Mouse (Mus musculus) inflammation-experienced regulatory T-cells, adult 6 months (primary cell): ENCODE data around the gene Fam78a. TPM values are rescaled to one million over a fixed set of nuclear protein-coding genes. Genes with fewer than 3 reads are reported as not detected.

Experiments used
- ATAC-seq: one replicate; pipeline ENCODE4 v1.8.0; 2017
- polyA plus RNA-seq, 3 experiments: library from polyadenylated mRNA; unstranded; fragments of 100-300 nt; shearing (Covaris generic); gene quantifications; one replicate each; pipeline ENCODE4 v1.2.1; 2017

Gene Fam78a
- 10 to 100 TPM; 21.3 to 26.7 (median 22.5) TPM for polyA plus RNA-seq

DNA sequence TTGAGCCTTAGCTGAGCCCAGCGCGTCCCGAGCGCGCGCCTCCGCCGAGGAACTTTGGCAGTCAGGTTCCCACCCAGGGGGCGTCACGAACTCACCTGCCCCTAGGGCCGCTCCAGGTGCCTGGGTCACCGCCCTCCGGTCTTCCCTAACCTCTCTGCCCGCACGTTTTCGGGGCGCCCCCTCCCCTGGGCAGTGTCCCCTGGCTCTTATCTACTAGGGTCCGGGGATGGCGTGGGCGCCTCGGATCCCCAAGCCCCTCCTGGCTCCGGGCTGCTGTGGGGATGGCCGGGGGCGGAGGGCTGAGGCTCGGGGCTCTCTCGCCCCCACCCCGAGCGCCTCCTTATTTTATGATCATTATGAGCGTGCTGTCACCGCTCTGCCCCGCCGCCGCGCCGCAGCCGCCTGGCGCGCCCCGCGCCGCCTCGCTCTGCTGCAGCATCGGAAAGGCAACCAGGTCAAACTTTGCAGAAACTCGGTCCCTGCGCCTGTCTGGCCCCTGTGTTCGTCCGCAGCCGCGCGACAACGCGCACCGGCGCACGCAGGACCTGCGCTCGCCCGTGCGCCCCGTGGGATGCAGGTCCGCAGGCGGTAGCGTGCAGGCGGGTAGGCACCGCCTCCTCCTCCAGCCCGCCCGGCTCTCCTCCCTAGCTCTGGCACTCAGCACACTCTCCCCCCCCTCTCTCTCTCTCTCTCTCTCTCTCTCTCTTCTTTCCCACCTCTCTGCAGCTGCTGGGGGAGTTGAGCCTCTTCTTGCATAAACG lies at the start of gene Fam78a:
Gene Fam78a (minus strand): TSS at position 747 of the 761 bp plus-strand sequence.
- ATAC-seq: peak; percentile 46

- peak; percentile 60 for ATAC-seq
These were observed 49.4 kb upstream of the Fam78a start for GRCm38 (mm10) chr2:32134039-32134438.

DNA sequence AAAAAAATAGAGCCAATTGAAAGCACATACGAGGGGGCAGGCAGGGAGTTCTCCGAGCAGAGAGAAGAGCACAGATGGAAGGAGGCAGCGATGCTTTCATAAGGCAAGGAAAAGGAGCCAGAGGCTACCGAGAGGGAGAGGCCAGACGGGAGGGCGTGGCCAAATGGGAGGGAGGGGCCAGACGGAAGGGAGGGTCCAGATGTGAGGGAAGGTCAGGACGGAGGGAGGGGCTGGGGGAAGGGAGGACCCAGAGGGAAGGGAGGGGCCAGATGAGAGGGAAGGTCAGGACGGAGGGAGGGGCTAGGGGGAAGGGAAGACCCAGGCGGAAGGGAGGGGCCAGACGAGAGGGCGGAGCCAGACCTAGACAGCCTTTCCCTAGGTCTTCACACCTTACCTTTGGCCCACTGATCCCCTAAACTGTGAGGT lies 47.9 kb upstream of the Fam78a start:
- ATAC-seq: no peak

DNA sequence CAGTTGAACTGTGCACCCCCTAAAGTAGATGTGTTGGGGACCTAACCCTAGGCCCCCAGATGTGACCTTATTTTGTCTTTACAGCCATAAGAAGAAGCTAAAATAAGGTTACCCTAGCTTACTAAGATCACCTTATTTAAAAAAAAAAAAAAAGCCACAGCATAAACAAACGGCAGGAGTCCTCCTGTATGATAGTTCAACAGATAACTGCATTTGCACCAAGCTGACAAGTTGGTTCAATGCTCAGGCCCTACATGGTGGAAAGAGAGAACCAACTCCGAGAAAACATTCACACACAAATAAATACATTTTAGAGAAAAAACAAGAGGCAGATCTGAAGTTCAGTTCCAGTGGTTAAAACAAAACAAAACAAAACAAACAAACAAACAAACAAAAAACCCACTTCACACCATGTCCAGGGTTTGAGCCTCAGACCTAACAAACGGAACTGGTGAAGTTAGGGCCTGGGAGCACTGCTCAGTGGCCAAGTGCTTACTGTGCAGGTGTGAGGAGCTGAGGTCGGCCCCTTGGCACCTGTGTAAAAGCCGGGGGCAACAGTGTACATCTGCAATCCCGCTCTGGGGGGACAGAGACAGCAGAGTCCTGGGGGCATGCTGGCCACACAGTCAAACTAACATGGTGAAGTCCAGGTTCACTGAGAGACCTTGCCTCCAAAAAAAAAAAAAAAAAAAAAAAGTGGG lies 47.4 kb upstream of the Fam78a start:
- ATAC-seq: no peak

DNA sequence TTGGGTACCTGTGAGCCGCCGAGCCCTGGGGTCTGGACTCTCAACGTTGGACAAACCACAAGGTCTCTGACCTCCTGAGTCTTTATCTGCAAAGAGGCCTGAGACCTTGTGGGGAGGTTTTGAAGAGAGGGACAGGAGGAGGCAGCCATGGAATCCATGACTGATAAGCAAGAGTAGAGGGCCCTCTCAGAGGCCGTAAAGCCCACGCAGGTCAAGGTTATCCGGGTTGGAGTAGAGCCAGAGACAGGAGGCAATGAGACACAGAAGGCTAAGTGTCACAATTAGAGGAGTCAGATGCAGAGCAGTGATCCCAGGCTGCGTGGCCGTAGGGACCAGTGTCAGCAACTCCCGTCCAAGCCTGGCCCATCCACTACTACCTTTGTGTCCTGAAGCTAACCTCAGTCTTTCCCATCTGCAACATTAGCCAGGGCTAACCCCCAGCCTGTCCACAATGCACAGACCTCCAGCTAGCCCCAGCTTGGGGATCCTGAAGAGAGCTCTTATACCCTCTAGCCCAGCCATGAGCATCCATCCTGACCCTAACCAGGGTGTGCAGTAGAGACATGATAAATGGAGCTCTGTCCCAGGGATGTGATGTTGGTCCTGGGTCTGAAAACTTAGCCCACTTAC lies 46.7 kb upstream of the Fam78a start:
- no peak for ATAC-seq

DNA sequence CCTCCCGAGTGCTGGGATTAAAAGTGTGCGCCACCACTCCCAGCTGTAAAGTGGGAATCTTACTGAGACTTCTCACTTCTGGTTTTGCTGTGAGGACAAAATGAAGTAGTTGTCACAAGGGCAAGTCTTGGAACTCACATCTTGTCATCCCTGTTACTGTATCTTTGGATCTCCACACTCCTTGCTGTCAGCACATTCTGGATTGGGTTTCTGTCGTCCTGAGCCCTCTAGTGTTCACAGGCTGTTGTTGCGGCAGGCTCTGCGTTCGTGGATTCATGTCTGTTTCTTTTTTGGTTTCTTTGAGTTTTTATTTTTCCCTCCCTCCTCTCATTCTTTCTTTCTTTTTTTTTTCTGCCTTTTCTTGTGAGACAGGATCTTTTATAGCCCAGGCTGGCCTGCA lies 45.8 kb upstream of the Fam78a start:
- ATAC-seq: peak; percentile 64

DNA sequence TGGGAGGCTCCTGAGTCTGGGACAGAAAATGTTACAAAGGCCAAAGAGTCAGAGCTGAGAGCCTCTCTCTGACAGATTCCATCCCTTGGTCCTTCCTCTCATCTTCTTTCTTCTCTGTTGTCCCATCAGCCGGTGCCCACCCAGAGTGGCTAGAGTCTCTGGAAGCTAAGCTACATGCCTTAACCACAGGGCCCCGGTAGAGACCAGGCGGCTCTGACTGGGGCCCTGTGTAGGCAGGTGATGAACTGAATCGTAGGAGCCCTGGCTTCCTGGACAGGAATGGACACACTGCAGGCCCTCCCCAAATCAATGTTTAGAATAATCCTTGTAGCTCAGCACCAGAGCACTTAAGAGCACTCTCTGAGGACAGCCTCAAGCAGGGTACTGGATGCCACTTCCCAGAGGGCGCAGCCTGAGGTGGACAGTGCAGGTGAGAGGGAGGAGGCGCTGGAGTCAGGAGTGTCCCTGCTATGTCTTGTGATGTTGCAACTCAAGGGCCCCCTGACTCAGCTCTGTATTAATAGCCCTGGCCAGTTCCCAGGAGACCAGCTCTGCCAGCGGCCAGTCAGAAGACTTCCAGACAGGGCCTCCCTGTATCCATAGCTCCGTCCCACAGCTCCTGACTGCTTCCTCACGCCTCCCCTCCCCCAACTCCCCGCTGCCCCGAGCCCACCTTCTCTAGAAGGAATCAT lies 44.9 kb upstream of the Fam78a start:
- ATAC-seq: no peak

DNA sequence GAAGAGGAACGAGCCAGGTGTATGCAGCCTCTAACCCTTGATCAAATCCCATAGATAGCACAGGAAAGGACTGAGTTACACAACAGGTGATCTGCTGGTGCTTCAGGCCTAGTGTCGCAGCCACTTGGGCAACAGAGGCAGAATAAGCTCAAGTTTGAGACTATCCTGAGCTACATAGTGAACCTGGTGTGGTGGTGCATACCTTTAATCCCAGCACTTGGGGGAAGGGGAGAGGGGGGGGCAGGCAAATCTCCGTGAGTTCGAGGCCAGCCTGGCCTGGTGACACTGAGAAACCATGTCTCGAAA lies 43.8 kb upstream of the Fam78a start:
- ATAC-seq: no peak

DNA sequence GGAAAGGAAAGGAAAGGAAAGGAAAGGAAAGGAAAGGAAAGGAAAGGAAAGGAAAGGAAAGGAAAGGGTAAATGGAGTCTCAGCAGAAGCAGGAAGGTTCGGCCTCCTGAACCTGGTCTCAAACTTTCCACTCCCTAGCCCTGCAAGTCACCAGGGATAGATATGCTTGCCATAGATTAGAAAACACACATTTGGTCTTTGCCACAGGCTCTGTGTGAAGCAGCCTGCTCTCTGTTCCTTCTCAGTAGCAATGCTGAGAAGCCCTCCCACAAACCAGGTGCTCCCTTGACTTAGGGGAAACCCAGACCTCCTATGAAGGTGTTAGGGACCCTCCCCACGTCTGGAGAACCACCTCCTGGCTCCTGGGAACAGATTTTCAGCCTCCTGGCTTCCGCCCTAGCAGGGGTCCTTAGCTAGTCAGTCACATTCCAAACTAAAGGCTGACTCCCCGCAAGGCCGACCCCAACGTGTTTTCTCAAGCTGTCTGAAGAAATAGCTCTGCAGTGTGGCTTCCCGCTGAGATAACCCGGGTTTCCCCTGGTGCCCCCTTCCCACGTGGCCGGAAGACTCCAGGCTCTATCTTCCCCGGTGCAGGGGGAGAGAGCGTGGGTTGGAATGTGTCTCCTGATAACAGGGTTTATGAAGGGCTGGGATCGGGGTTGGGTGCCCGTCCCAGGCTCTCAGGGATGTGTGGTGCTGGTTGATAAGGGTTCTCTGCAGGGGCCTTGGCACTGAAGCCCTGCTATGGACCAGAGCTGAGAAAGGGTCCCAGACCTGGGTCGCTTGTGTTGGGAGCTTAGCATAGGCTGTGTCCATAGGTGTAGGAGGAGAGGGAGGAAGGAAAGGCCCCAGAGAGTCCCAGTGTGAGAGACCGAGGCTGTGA lies 43.2 kb upstream of the Fam78a start:
- ATAC-seq: no peak

- ATAC-seq: no peak
These were observed 37.1 kb upstream of the Fam78a start for GRCm38 (mm10) chr2:32121785-32122184.

DNA sequence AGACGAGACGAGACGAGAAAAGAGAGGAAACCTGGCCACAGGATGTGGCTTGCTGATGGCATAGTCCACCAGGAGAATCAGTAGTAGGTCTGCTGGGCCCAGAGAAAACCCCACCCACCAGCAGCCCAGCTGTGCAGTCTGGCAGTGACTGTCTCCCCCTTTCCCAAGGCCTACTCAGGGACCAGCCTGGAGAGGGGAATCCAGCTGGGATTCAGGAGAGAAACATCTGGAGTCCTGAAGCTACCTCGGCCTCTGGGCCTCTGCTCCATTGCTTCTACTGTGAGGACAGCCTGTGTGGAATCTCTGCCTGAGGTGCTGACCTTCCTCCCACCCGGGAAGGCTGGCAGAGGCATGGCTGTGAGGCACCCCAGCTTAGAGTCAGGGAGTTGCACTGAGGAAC lies 36.5 kb upstream of the Fam78a start:
- ATAC-seq: no peak

DNA sequence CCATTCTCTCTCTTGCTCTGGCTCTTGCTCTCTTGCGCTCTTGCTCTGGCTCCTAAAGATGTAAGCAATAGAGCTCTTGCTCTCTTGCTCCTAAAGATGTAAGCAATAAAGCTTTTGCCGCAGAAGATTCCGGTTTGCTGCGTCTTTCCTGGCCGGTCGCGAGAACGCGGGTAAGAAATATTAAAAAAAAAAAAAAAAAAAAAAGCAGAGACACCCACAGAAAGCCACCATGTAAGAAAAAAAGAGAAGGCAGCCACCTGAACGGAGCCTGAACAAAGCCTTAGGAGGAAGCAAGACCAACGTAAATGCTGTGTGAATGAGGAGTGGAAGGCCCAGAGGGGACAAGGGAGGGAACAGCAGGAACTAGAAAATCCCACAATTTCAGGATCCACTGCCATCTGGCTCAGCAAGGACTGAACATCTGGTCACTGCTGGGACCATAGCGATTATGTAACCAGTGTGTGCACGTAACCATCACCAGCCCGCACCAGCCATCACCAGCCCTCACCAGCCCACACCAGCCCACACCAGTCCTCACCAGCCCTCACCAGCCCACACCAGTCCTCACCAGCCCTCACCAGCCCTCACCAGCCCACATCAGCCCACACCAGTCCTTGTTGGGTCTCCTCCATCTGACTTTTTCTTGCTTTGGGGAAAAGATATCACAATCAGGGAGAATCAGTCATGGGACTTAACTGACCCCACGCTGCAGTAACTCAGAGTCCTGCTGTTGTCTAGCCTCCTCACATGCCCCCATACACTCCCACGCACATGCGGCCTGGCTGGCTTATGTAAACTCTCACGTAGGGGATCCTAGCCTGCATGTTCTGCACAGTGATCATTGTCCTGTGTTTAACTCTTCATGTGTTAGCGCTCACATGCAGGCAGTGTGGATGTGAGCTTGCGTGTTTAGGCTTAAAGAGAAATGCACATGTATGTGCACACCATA lies 35.4 kb upstream of the Fam78a start:
- ATAC-seq: no peak

DNA sequence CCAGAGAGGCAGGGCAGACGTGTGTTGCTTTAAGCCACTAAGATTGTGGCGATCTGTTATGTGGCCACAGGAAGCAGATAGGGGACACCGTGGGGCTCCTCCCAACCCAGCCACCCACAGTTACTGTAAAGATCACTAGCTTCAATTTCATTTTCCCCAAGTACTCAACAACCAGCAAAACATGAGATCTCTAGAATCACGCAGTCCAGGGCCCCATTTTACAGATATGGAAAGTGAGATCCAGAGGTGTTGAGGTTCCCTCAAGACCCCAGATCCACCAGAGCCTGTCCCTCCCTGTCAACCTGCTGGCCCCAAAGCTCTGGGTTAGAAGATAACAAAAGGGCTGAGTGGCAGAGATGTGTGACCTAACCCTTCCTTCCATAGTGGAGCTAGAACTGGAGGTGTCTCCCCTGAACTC lies 31.2 kb upstream of the Fam78a start:
- no peak for ATAC-seq

DNA sequence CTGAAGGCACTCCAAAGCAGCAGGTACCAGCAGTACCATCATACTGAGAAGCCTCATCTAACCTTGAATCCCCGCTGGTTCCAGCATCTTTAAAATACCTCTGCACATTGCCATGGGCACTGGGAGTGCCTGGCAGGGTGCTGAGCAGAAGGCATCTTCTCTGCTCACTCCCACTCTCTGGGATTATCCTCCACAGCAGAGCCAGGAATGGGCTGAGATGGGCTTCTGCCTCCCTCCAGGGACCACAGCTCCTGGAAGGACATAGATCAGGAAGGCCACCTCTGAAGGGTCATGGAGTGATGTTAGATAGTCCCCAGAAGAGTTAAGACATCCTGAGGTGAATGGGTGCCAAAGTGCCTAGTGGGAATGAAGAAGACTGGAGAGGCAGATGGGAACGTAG lies 27.9 kb upstream of the Fam78a start:
- no peak for ATAC-seq

DNA sequence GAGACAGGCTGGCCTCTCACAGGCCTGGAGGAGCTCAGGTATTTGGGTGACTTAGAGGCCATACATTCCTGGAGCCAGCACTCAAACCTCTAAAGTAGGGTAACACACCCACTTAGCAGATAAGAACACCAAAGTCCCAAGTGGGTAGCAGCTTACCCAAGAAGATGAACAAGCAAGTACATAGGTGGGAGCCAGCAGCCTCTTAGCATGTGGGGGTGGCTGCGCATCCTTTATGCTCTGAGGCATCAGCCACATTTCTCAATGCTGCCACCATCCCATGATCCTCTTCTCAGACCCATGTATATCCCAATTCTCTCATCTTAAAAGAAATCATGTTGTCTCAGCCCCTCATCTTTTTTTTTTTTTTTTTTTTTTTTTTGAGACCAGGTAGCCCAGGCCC lies 26.6 kb upstream of the Fam78a start:
- no peak for ATAC-seq

- ATAC-seq: no peak
These were observed 21.3 kb upstream of the Fam78a start for GRCm38 (mm10) chr2:32105930-32106329.

DNA sequence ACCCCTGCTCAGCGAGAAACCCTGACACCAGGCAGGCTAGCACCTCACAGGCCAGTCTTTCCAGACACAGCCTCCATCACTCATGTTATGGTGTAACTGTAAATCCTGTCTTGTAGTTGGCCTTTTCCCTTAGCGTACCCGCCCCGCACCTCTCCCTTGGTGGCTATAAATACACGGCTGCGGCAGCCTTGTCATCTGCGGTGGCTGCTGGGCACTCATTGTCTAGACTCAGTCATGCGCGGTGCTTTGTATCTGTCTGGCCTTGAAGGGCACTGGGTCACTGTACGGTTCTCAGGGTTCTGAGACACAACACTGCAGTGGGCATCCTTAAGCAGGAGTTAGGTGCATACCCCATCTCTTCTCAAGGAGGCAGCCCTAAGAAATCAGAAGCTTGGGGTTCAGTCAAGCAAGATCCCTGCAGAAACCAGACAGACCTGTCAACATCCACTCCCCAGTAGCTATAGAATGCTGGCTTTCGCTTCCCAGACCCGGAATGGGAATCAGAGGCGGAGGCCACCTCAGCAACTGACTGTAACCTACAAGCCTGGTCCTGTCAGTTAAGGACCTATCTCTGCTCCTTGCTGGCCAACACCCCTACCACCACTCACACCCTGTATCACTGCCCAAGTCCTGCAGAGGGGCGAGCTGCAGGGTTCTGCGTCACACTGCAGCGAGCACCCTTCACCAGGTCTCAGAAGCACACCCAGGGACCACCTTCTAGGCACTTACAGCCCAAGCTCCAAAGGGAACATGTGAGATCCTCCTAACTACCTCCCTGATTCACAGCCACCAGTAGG lies 20.7 kb upstream of the Fam78a start:
- no peak for ATAC-seq

DNA sequence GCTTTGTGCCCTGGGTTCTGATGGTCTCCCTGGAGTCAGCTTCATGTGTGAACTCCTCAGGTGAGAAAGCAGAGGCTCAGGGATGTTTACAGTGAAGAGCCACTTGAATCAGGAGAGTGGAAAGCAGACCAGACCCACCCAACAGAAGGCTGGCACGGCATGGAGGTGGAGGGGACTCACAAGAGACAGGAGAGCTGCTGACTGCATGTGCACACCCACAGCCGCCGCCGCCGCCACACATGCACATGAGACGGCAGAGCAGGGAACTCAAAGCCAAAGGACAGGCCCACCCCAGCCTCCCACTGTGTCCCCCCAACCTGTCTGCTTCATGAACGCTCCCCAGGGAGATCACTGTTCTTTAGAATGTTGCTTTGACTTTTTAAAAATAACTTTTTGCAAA lies 19.5 kb upstream of the Fam78a start:
- no peak for ATAC-seq

DNA sequence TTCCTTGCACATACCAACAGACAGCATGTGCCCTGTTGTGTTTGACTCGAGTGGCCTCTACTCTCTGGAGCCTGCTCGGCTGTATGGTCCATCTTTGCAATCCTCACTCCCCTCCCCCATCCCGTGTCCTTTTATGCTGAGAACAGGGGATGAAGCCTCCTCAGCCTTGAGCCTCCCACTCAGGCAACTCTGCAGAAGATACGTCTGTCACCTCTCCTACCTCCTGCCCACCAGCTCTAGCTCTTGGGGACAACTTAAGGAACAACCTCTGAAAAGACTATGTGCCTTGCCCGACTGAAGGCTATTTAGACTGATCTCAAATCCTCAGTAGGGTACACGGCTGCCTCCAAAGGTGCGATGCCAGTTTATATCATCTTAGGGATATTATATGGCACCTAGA lies 18.9 kb upstream of the Fam78a start:
- ATAC-seq: no peak

GRCm38 (mm10) chr2:32102944-32103343 lies 18.3 kb upstream of the Fam78a start:
- ATAC-seq: no peak

DNA sequence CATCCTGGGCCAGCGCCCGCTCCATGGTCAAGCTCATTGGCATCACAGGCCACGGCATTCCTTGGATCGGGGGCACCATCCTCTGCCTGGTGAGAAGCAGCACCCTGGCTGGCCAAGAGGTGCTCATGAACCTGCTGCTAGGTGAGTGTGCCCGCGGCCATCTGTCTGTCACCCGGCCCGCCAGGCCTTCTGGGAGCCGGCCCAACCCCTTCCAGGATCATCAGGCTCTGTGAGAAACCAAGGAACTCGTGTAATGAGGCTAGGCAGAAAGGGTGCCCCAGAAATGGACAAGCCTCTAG lies 11.4 kb upstream of the Fam78a start:
- no peak for ATAC-seq
